Mouse (Mus musculus) ES-E14 (cell line): ENCODE measurements at regions not wholly inside any gene's neighbourhood (a gene's known extent, or its start where the extent isn't known, plus 50 kb on each side); places are given as distances from the start of the nearest gene placed in this dataset.

Experiments used
- DNase-seq: peaks from one replicate; pipeline ENCODE4 v3.0.0-alpha.2; 2013; ENCODE audit warnings: low read depth, low spot score
- H3K27ac ChIP-seq: 2 replicates; pipeline ENCODE4 v1.5.1; 2012; ENCODE audit warnings: low read depth, mild to moderate bottlenecking, low read length, moderate library complexity, mixed read lengths; ENCODE audit not compliant: poor library complexity, insufficient read depth, severe bottlenecking
- H3K36me3 ChIP-seq: 2 replicates; pipeline ENCODE4 v1.6.1; 2012; ENCODE audit warnings: mild to moderate bottlenecking, low read length, moderate library complexity, mixed read lengths; ENCODE audit not compliant: control insufficient read depth, poor library complexity, insufficient read depth, severe bottlenecking
- H3K4me1 ChIP-seq, 2 experiments: fragments of 150-350 bp in 1 of 2; sonication (generic) in 1 of 2; 2 replicates each; pipeline ENCODE4 v1.6.1; 2012; ENCODE audit warnings: low read length in 2 of 2, mild to moderate bottlenecking in 1 of 2, mixed read lengths in 1 of 2; ENCODE audit not compliant: control insufficient read depth in 2 of 2, insufficient read depth in 2 of 2, poor library complexity in 1 of 2
- H3K4me3 ChIP-seq, 2 experiments: fragments of 150-350 bp in 1 of 2; sonication (generic) in 1 of 2; 2 replicates each; pipeline ENCODE4 v1.5.1; 2012; ENCODE audit warnings: low read length in 2 of 2, low read depth in 1 of 2, mild to moderate bottlenecking in 1 of 2, mixed read lengths in 1 of 2; ENCODE audit not compliant: insufficient read depth in 1 of 2, poor library complexity in 1 of 2, severe bottlenecking in 1 of 2
- H3K9ac ChIP-seq: 2 replicates; pipeline ENCODE4 v1.6.1; 2012; ENCODE audit warnings: low read depth, mild to moderate bottlenecking, low read length, mixed read lengths; ENCODE audit not compliant: poor library complexity, insufficient read depth, severe bottlenecking
- H3K9me3 ChIP-seq: fragments of 150-350 bp; sonication (generic); 2 replicates; pipeline ENCODE4 v1.6.1; 2012; ENCODE audit warnings: low read depth, mild to moderate bottlenecking, low read length; ENCODE audit not compliant: control insufficient read depth, insufficient read depth
- CHD2 ChIP-seq: IDR thresholded peaks from 2 replicates; pipeline ENCODE4 v1.6.1; 2014; ENCODE audit warnings: mild to moderate bottlenecking, low read depth, low read length, inconsistent platforms
- HCFC1 ChIP-seq: IDR thresholded peaks from 2 replicates; pipeline ENCODE4 v1.6.1; 2012; ENCODE audit warnings: low read length, inconsistent platforms, borderline replicate concordance; ENCODE audit not compliant: insufficient read depth
- MAFK ChIP-seq: IDR thresholded peaks from 2 replicates; pipeline ENCODE4 v1.6.1; 2014; ENCODE audit warnings: mild to moderate bottlenecking, low read depth, low read length, inconsistent platforms; ENCODE audit not compliant: insufficient read depth
- ZC3H11A ChIP-seq: IDR thresholded peaks from 2 replicates; pipeline ENCODE4 v1.6.1; 2012; ENCODE audit warnings: low read depth, mild to moderate bottlenecking, inconsistent platforms, low read length, borderline replicate concordance
- ZNF384 ChIP-seq: IDR thresholded peaks from 2 replicates; pipeline ENCODE4 v1.6.1; 2012; ENCODE audit warnings: low read depth, low read length, inconsistent platforms
- in situ Hi-C, 2 experiments: fragments of 600-800 bp; cut with MboI; formaldehyde crosslinking; loops; one replicate each; pipeline ENCODE4 v1.15.1; 2025; ENCODE audit warnings: low sequenced_read_pairs in 2 of 2, inconsistent platforms in 1 of 2; ENCODE audit not compliant: unreplicated experiment in 2 of 2

DNA sequence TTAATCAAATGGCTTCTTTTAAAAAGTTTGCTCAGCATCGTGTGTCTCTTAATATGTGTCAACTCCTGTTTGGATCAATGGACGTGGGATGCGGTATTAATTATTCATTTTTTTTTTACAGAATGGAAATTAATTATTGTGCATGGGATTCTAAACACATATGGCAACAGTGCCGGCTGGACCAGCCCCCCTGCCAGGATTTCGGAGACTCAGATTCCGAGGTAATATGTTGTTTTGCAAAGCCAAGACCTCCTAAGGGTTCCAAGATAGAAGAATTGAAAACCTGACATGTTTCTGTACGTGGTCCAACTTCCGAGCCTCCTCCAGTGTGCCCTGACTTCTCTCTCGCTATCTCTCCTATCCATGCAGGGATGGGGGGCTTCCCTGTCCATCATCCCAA, 170.4 kb downstream of the 3110018I06Rik start:
- DNase-seq, result no peak
- Histone ChIP-seq H3K27ac (no peak overlapping the region), H3K9me3 (no peaks in the 10 kb centered on the region), H3K4me3 (no peak overlapping the region), H3K4me1 (no peaks in the 10 kb centered on the region), H3K9ac (no peak overlapping the region), H3K36me3 (no peaks in the 10 kb centered on the region)
- in situ Hi-C loops, result no loop called here
- no peak for TF ChIP-seq MAFK
- TF ChIP-seq HCFC1, result no peak
- TF ChIP-seq CHD2, result no peak
- TF ChIP-seq ZC3H11A, result no peak
- TF ChIP-seq ZNF384, result no peak

DNA sequence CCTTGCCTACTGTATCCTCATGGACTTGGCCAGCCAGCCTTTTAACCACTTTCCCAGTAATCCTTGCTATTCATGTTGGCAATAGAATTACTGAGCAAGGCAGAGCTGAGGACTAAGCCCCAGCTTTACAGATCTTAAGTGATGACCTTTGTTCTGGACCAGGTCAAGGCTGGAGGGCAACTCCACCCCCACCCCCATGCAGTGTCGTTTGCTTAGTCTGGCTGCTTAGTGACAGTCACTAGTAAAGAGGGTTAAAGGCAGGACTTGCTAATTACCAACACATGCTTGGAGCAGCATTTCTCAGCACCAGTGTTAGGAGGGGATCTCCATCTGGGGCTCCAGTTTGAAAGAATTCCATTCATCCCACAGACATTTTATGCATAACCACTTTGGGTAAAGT, 174.2 kb downstream of the 3110018I06Rik start:
- TF ChIP-seq ZC3H11A (no peak), CHD2 (no peak), HCFC1 (no peak), MAFK (no peak), ZNF384 (no peak)
- DNase-seq, result no peak
- H3K4me1 ChIP-seq, result no peaks in the 10 kb centered on the region
- no peaks in the 10 kb centered on the region for H3K9me3 ChIP-seq
- H3K36me3 ChIP-seq, result no peaks in the 10 kb centered on the region
- in situ Hi-C loops, result no loop called here
- H3K27ac ChIP-seq, result no peak overlapping the region
- no peak overlapping the region for H3K4me3 ChIP-seq
- no peak overlapping the region for H3K9ac ChIP-seq

DNA sequence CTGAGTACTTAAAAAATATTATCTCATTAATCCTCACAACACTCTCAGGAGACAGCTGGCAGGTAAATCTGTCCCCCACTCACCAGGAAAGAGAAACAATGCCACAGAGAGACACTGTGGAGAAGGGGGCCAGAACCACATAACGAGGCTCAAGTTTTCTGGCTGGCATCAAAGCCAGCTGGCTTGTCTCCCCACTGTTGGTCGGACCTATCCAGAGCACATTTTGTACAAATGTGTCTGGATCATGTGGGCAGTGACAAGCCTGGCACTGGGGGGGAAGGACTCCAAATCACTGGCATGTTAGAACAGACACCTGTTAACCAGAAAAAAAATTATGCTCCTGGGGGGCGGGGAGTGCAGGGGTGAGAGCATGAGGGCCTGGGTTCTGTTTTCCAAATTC, 179.4 kb downstream of the 3110018I06Rik start:
- Histone ChIP-seq H3K27ac (no peak overlapping the region), H3K9me3 (no peaks in the 10 kb centered on the region), H3K9ac (no peak overlapping the region), H3K36me3 (no peaks in the 10 kb centered on the region), H3K4me3 (no peak overlapping the region), H3K4me1 (no peaks in the 10 kb centered on the region)
- no peak for TF ChIP-seq MAFK
- TF ChIP-seq ZNF384, result no peak
- no peak for TF ChIP-seq ZC3H11A
- TF ChIP-seq HCFC1, result no peak
- TF ChIP-seq CHD2, result no peak
- in situ Hi-C loops, result no loop called here
- no peak for DNase-seq

DNA sequence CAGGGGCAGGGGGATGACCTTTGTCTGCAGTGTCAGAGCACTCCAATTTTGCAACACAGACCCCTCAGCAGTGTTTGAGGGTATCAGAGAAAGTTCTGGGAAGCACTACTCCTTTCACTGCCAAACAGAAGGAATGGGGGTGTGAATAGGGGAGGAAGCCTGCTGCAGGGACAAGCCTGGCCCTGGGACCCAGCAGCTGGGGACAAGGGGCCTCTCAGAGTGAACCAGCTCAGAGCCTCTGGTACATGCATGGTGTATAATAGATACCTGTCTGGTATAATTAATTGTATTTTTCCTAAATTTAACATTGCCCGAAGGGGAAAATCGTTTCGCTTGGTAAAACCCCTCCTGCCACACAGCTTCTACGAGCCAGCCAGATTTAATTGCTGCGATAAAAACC, 180.6 kb downstream of the 3110018I06Rik start:
- no peaks in the 10 kb centered on the region for H3K4me1 ChIP-seq
- TF ChIP-seq CHD2 (no peak), HCFC1 (no peak), ZC3H11A (no peak)
- no peak for DNase-seq
- in situ Hi-C loops, result no loop called here
- no peaks in the 10 kb centered on the region for H3K9me3 ChIP-seq
- H3K4me3 ChIP-seq, result no peak overlapping the region
- H3K27ac ChIP-seq, result no peak overlapping the region
- no peak overlapping the region for H3K9ac ChIP-seq
- H3K36me3 ChIP-seq, result no peaks in the 10 kb centered on the region

DNA sequence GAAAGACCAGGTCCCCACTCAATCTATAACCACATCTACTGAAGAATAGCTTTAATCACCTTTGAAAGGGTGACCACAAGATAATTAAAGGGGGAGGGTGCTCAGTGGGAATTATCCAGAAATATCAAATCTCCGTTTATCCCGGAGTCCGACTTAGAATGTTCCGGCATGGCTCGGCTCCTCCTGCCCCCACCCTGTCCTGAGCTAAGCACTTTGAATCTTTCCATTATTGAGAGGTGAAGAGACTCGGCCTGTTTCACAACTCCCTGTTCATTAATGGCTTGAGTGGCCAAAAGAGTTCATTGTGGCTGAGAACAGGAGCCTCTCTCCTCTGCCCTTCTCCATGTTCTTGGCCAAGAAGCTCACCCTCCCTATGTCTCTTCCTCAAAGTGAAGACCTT, 181.0 kb downstream of the 3110018I06Rik start:
- H3K9me3 ChIP-seq, result no peaks in the 10 kb centered on the region
- in situ Hi-C loops, result no loop called here
- H3K4me3 ChIP-seq, result no peak overlapping the region
- no peak overlapping the region for H3K27ac ChIP-seq
- no peak for TF ChIP-seq ZNF384
- TF ChIP-seq CHD2, result no peak
- TF ChIP-seq MAFK, result no peak
- no peak for TF ChIP-seq HCFC1
- no peak for TF ChIP-seq ZC3H11A
- no peak for DNase-seq
- H3K4me1 ChIP-seq, result no peaks in the 10 kb centered on the region
- H3K36me3 ChIP-seq, result no peaks in the 10 kb centered on the region
- H3K9ac ChIP-seq, result no peak overlapping the region
